Mouse (Mus musculus) erythroblast, embryonic 14.5 days (primary cell): ENCODE results near the gene Ufc1.

ENCODE experiments used
- GATA1 ChIP-seq: IDR thresholded peaks from 2 replicates; pipeline ENCODE4 v1.6.1; 2012; ENCODE audit warnings: low read length, inconsistent platforms, mixed read lengths
- TAL1 ChIP-seq: IDR thresholded peaks from 3 replicates; pipeline ENCODE4 v1.6.1; 2012; ENCODE audit warnings: low read length, inconsistent platforms, mixed read lengths

GRCm38 (mm10) chr1:171293351-171293750 lies 1.5 kb downstream of the Ufc1 start:
- TF ChIP-seq GATA1 (no peak), TAL1 (no peak)
